Mouse (Mus musculus) Muller cell, postnatal 12 days (primary cell): ENCODE data around the gene Nkx1-2.

Experiments used
- DNase-seq: peaks from one replicate; pipeline ENCODE4 v3.0.0-alpha.2; 2015; ENCODE audit errors: inconsistent ontology term

The Nkx1-2 gene

DNA sequence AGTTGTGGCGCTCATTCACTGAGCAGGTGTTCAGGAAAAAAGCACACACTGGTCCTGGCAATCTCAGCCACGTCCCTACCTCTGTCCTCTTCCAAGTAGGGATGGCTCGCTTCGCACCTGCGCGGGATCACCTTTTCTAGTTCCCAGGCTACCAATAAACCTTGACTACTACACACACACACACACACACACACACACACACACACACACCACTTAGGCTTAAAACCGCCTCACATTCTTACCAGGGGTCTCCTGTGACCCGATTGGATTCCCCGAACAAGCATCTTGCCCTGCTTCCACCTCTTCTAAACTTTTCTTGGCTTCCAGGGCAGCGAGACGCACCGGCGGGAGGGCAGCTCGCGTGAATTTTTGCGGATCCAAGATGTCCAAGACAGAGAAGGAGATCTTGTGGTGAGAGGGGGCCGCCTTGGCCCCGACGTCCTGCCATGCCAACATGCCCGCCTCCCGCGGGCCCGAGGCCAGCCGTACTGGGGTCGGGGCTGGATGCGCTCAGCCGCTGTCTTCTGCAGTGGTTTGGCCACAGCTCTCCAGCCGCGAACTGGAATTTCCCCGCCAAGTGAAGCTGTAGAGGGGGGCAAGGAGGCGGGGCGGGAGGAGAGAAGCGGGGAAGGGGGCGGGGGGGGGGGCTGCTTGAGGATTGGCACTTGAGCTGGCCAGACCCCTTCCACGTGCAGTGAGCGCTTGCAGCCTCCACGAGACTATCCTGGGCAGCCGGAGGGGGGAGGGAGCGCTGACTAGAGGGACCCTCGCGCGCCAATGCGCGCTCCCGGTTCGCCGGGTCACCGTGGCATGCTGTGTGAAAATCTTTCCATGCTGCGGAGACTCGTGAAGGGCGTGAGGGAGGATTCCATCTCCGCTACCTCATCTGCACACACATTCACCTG is at the start of gene Nkx1-2:
TSS of gene Nkx1-2 (minus strand) at position 567 of the 905 bp plus-strand sequence.
- DNase-seq: peak; percentile 24

GRCm38 (mm10) chr7:132646514-132646913 is 47.1 kb upstream of the Nkx1-2 start:
- DNase-seq: no peak

- DNase-seq: no peak
Observed at GRCm38 (mm10) chr7:132644605-132645279, 45.3 kb upstream of the Nkx1-2 start.

DNA sequence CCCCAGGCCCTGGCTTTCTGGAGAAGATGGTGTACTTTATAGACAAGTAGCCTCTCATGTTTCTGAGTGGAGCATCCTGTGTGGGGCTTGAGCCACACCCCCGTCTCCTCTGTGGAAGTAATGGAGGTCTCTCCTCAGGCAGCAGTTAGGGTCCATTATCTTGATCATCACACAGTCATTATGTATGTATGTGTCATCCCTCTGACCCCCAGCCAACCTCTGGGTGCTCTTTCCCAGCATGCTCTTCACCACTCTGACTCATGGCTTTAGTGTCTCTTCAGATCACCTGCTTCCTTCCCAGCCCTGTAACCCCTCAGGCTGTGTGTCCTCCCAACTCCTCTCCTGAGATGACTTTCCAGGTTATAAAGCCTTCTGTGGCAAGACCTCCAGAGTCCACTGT is 42.2 kb upstream of the Nkx1-2 start:
- no peak for DNase-seq

DNA sequence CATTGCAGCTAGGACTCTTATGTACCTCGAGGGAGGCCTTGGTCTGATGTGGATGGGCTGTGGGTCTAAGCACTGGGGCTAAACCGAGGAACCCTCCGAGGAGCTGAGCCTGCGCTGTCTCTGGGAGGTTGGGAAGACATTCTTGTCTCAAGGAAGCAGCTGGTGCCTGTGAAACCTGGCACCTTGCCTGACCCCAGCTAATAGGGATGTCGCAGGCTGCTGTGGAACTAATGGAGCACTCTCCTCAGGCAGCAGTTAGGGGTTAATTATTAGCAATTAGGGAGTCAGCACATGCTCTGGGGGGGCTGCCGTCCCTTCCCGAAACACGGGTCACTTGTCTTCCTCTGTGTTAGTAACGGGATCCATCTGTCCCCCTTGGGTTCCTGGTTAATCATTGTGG is 41.5 kb upstream of the Nkx1-2 start:
- DNase-seq: no peak

DNA sequence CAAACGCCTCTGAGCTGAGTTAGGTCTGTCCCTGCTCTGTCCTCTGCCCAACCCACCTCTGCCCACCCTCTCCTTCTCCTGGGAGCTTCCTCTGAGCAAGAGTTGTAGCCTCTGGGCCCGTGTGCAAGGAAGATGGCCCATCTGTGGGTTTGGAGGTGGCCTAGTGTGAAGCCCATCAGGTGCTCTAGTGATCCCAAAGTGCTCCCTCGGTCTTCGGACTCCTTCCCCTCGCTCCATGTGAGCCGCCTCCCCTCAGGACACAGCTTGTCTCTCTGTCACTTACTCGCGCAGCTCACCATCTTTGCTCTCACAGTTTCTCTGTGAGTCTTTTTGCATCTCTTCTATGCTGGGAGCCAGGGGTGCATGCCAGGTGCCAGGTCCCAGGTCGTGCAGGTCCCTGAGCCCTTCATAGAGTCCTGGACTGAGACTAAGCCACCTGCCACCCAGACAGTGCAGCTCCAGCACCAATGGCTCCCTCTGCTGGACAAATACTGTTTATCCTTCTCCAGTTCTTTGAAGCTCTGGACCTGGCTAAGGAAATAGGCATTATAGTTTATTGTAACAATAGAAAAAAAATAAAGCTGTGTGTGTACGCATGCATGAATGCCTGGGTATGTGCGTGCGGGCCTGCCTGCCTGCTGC is 39.1 kb upstream of the Nkx1-2 start:
- DNase-seq: peak; percentile 37

DNA sequence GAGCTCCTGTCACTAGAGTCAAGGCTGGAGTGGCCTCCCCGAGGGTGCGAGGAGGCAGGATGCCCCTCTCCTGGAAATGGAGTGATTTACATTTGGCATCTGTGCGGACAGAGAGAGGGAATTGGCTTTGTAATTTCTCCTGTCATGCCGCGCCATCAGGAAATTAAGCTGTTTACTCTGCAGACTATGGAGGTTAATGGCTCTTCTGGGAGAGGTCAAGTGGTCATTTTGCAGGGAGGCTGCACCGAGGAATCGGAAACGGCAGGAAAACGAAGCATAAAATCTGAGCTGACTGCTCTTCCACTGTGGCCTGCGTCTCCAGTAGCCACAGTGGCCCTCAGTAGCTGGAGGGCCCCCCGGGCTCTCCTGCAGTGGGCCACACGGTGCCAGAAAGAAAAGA is 37.9 kb upstream of the Nkx1-2 start:
- DNase-seq: no peak

DNA sequence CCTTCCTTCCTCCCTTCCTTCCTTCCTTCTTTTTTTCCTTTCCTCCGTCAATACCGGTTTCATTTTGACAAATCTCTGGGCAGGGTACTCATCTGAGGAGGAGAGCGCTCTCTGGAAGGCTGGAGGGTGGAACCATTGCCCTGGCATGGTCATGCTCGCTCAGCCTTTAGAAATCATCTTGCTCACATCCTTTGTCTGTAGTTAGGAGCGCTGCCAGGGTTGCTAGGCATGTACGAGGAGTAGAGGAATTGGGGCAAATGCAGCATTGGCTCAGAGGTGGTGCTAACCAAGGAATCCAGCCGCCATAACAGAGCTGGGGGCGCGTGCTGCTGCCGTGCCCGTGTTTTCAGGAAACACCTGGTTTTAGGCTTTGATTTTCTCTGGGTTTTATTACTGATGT is 31.9 kb upstream of the Nkx1-2 start:
- peak; percentile 86 for DNase-seq

DNA sequence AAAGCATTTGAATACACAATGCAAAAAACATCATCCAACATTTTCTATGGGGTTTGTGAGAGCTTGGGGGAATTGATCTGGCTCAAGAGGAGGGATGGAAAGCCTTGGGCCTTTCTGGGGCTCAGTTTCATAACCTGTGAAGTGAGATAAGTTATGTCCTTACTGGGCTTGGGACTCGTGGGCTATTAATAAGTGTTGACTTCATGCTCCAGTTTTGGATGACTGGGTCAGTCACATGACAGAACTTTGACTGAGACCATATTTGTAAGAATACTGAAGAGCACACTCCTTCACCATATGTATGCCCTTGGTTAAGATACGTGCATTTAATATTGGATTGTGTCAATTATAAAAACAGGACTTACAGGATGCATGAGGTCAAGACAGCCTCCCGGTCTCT is 28.0 kb upstream of the Nkx1-2 start:
- DNase-seq: no peak

- DNase-seq: no peak
Observed at GRCm38 (mm10) chr7:132626174-132626573, 26.7 kb upstream of the Nkx1-2 start.

DNA sequence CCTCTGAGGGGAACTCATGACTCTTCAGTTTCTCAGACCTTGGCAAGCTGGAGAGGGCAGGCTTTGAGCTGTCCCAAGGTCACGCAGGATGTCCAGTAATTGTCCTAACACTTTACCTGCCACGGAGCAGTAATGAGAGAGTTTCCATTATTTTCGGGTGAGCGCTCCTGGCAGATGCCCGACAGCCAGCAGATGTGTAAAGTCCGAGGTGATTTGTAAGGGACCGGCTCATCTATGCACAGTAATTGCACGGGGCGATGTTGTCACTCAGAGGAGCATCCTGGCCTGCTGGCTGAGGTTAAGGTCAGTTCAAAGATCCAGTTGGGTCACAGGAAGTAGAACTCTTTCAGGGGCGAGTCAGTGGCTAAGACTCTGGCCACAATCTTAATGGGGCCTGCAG is 24.7 kb upstream of the Nkx1-2 start:
- DNase-seq: no peak

- no peak for DNase-seq
Observed at GRCm38 (mm10) chr7:132619975-132620918, 20.8 kb upstream of the Nkx1-2 start.

DNA sequence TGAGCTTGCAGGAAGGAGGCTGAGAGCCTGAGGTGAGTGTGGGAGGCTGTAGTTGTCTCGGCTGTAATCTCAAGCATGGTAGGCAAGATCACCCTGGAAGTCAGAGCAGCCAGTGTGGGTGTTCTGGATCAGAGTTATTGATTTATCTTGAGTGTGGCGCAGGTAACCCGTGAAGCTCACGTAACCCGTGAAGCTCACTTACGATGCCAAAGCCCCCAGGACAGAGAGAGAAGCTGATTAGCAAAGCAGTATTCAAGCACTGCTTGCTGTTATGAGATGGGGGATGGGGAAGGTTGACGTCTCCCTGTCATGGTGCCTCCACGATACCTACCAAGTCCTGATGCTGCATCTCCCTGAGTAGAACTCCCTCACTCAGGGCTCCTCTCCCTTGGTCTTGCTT is 20.1 kb upstream of the Nkx1-2 start:
- DNase-seq: no peak

- no peak for DNase-seq
Observed at GRCm38 (mm10) chr7:132617021-132617564, 17.7 kb upstream of the Nkx1-2 start.

GRCm38 (mm10) chr7:132616391-132616790 is 17.0 kb upstream of the Nkx1-2 start:
- no peak for DNase-seq

GRCm38 (mm10) chr7:132615346-132615745 is 15.9 kb upstream of the Nkx1-2 start:
- no peak for DNase-seq

DNA sequence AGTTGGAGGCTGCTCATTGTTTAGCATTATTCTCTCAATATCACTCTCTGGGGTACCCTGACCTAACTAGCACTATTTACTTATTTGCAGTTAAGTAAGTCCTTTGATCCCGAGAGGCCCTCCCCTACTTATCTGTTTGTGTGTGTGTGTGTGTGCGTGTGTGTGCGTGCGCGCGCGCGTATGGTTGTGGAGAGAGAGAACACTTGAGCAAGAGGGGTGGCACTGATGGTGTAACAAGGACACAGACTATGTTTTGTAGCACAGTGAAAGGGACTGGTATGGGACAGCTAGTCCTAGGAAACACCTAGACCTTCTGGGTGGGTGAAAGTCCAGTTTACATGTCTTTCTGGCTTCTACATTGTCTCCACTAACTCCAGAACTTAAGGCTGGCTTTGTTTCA is 12.1 kb upstream of the Nkx1-2 start:
- DNase-seq: no peak

- DNase-seq: peak; percentile 80
Observed at GRCm38 (mm10) chr7:132610468-132611318, 11.3 kb upstream of the Nkx1-2 start, which contains the start of gene Lhpp. TSS of gene Lhpp (plus strand) at chr7:132610638.

- no peak for DNase-seq
Observed at GRCm38 (mm10) chr7:132608316-132609020, 9.0 kb upstream of the Nkx1-2 start.
